Mouse (Mus musculus) frontal cortex, postnatal 25 days (tissue): ENCODE measurements at regions not wholly inside any gene's neighbourhood (a gene's known extent, or its start where the extent isn't known, plus 50 kb on each side); places are given as distances from the start of the nearest gene placed in this dataset.

ENCODE experiments used
- DNase-seq, 2 experiments: peaks; one replicate each; pipeline ENCODE4 v3.0.0; 2022; ENCODE audit warnings: low spot score in 2 of 2

- DNase-seq, result no peak
Measured at GRCm38 (mm10) chr4:91051913-91052312, 348.7 kb downstream of the Elavl2 start.

GRCm38 (mm10) chr4:91029462-91029861, 371.1 kb downstream of the Elavl2 start:
- no peak for DNase-seq

- no peak for DNase-seq
Measured at GRCm38 (mm10) chr4:91028013-91028626, 372.5 kb downstream of the Elavl2 start.

- no peak for DNase-seq
Measured at GRCm38 (mm10) chr4:90996388-90997092, 404.0 kb downstream of the Elavl2 start.

GRCm38 (mm10) chr4:90964658-90965057, 435.9 kb downstream of the Elavl2 start:
- no peak for DNase-seq

GRCm38 (mm10) chr4:90943687-90944385, 456.7 kb downstream of the Elavl2 start:
- no peak for DNase-seq

- DNase-seq, result no peak
Measured at GRCm38 (mm10) chr4:90917312-90918107, 483.1 kb downstream of the Elavl2 start.

- DNase-seq, result no peak
Measured at GRCm38 (mm10) chr4:90906311-90906710, 494.3 kb downstream of the Elavl2 start.

- DNase-seq, result no peak
Measured at GRCm38 (mm10) chr4:90868209-90868608, 532.4 kb downstream of the Elavl2 start.

- peak in 1 of 2 experiments; percentile 12 for DNase-seq
Measured at GRCm38 (mm10) chr4:90860854-90861253, 539.7 kb downstream of the Elavl2 start.

GRCm38 (mm10) chr4:90839804-90840203, 560.8 kb downstream of the Elavl2 start:
- DNase-seq, result no peak

GRCm38 (mm10) chr4:90799078-90799477, 580.5 kb downstream of the Zfp352 start:
- no peak for DNase-seq

GRCm38 (mm10) chr4:90798637-90799036, 580.0 kb downstream of the Zfp352 start:
- no peak for DNase-seq

GRCm38 (mm10) chr4:90797472-90797871, 578.9 kb downstream of the Zfp352 start:
- no peak for DNase-seq
